Mouse (Mus musculus) stomach, postnatal 0 days (tissue): ENCODE measurements at regions not wholly inside any gene's neighbourhood (a gene's known extent, or its start where the extent isn't known, plus 50 kb on each side); places are given as distances from the start of the nearest gene placed in this dataset.

Source experiments
- CTCF ChIP-seq: IDR thresholded peaks from 2 replicates; pipeline ENCODE4 v1.5.1; 2016; ENCODE audit warnings: antibody characterized with exemption, low read depth, mild to moderate bottlenecking, moderate library complexity
- EP300 ChIP-seq: optimal IDR thresholded peaks from 2 replicates; pipeline ENCODE3; 2016; ENCODE audit warnings: antibody characterized with exemption

GRCm38 (mm10) chr10:92164648-92164960, 557.6 kb downstream of the Nedd1 start:
- TF ChIP-seq CTCF = no peak
- no peak for TF ChIP-seq EP300
